Mouse (Mus musculus): ENCODE results near the gene Foxa1.

The Foxa1 gene

DNA sequence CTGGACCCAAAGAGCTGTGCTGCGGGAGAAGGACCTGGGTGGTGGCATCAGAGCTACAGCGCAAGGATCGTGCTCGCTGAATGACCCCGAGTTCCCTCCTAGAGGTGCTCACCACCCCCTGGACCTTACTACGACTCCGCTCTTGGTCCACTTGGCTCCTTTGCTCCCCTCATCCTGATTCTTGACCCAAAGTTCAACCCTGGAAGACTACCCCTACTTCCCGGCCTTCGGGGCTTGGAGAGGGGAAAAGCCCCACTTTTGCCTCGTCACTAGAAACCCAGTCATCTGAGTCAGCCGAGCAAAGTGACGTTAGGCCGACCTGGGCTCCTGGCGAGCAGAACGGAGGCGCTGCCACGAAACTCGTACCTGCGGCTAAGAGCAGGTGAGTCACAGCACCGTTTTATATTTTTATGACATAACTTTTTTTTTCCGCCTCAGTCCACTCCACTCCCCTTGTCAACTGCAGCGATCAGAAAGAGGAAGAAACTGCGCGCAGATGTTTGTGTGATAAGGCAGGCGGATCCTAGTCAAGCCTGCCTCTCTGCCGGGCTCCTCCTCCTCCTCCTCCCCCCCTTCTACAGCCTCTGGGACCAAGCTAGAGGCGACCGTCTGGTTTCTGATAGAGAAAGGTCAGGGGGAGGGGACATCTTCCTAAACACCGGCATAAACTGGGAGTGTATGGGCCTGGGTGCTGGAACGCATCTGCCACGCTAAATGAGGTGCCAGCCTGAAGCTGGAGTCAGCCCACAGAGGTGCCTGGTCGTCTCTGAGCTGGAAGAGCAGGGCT, at the start of gene Foxa1:
Foxa1 (minus strand) TSS at position 502 of the 787 bp plus-strand sequence.
- DNase-seq (ENCODE audit: extremely low read depth, low read depth) = peak; percentile 53

DNA sequence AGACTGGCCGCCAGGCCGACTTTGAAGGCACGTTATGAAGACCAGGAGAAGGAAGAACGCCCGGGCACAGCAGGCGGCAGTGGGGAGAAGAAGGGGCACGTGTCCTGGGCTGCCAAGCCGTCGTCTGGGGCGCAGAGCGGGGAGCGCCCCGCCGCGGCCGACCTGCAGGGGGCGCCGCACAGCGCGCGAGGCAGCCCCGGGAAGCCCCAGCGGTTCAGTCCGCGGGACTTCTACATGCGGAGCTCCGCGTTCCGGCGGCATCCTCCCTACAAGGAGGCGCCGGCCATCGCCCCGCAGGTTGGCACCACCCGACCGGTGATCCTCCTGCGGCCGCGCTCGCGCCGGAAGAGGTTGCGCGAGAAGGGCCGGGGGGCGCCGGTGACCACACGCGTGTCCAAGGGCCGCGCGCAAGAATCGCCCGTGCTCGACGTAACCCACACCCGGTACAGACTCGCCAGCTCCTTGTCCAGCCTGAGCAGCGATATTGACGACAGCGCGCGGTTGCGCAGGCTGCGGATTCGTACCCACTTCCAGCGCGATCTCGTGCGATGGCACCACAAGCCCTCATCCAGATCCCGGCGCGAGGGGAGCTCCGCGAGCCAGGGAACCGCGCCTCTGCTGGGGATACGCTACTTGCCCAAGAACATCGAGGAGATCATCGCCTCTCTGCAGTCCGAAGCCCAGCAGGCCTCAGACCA, 29.4 kb upstream of the Foxa1 start:
- no peak for DNase-seq (ENCODE audit: extremely low read depth, low read depth)

- no peak for DNase-seq (ENCODE audit: extremely low read depth, low read depth)
Observed at GRCm38 (mm10) chr12:57572415-57572814, 25.7 kb upstream of the Foxa1 start.

DNA sequence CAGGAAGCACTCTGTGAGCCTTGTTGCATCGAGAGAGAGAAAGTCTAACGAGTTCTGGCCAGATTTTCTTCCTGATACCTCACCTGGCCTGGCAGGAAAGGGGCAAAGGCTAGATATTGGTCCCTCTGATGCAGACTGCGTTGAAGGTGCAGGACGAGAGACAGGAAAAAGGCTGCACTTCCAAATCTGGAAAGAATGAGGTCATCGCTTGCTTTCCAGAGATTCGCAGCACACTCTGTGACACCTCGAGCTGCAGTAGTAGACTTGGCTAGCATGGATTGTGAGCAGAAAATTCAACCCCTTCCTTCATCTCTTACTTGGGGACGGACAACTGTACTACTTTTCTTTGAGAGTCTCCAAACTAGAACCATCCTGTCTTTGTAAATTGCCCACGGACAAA, 25.1 kb upstream of the Foxa1 start:
- DNase-seq (ENCODE audit: extremely low read depth, low read depth) = no peak

DNA sequence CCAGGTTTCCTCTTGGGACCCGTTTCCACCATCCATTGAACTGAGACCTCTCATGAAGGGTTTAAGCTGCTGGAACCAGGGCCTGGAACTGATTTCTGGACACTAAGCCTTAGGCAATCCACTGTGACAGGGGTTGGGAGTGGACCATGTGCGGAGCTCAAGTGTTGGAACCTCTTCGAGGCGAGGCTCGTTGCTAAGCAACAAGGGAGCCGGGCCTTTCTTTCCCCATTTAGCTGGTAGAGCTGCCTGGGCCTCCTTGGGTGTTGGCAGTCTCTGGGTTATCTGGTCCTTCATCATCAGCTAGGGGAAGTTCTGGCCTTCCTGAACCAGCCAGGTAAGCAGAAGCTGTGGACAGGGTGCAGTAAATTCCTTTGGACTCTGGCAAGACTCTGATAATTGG, 17.2 kb upstream of the Foxa1 start, which contains the start of gene Ttc6:
Ttc6 (plus strand) TSS at position 205 of the 400 bp plus-strand sequence.
- DNase-seq (ENCODE audit: extremely low read depth, low read depth) = no peak

DNA sequence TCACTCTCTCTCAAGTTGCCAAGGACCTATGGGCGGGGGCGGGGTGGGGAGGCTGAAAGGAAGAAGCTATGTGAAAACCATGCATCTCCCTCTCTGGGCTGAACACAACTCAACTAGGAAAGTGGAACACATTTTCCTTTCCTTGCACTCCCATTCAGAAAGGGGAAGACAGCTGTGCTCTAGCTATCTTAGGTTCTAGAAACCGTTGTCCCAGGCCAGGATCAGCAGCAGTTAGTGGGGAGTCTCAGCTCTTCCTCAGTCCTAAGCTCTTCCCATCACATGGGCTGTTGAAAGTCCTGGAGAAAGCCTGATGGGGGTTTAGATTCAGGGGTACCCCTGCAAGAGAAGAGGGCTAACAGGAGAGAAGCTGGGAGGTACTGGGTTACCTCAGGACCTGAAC, 7.4 kb upstream of the Foxa1 start:
- DNase-seq (ENCODE audit: extremely low read depth, low read depth) = no peak

DNA sequence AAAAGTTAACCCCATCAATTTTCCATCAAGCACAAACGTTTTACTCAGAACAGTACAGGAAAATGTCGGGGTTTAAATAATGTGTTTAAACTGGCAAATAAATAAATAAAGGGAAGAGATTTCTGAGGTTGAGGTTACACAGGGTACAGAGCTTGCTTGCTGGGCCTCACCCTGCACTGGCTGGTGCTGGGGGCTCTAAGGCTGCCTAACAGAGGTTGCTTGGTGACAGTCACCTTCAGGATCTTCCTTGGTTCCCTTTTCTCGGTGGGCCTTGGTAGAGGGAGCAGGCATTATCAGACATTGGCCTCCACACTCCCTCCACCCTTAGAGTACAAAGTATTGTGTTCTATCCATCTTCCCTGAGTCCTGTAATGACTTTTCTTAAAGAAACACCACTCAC, 5.6 kb upstream of the Foxa1 start:
- no peak for DNase-seq (ENCODE audit: extremely low read depth, low read depth)

- DNase-seq (ENCODE audit: extremely low read depth, low read depth) = no peak
Observed at GRCm38 (mm10) chr12:57550881-57551280, 4.2 kb upstream of the Foxa1 start.

GRCm38 (mm10) chr12:57550181-57550808, 3.6 kb upstream of the Foxa1 start:
- no peak for DNase-seq (ENCODE audit: extremely low read depth, low read depth)

GRCm38 (mm10) chr12:57549667-57550160, 3.0 kb upstream of the Foxa1 start:
- no peak for DNase-seq (ENCODE audit: extremely low read depth, low read depth)

DNA sequence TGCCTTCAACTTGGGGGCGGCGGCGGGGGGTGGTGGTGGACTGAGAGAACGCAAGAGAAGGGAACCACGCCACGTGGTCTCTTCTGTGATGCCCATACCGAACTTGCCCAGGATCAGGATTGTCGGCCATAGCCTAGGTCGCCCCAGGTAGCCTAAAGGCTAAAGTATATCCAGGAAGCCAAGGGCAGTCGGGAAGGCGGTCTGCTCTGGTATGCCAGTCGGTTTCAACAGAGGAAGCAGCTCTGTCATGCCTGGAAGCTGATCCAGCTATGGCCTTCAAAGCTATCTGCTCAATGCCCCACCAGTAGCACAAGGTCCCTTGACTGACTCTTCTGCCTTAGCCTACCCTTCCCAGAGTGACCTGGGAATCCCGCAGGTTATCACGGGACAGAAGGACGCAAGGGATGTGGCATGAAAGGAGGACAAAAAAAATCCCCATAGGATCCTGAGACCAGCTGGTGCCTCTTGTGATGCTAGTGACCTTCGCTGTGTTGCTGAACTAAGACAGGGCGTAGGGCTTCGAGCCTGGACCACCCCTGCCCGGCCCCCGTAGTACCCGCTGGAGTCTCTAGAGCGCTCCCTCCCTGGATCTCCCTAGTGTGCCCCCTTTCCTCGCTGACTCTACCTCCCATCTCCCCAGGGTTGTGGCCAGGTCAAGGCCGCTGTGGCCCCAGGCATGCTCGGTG, 2.4 kb upstream of the Foxa1 start:
- DNase-seq (ENCODE audit: extremely low read depth, low read depth) = no peak

GRCm38 (mm10) chr12:57548352-57548980, 1.8 kb upstream of the Foxa1 start:
- DNase-seq (ENCODE audit: extremely low read depth, low read depth) = no peak

GRCm38 (mm10) chr12:57547890-57548289, 1.2 kb upstream of the Foxa1 start:
- DNase-seq (ENCODE audit: extremely low read depth, low read depth) = no peak

- DNase-seq (ENCODE audit: extremely low read depth, low read depth) = no peak
Observed at GRCm38 (mm10) chr12:57545371-57546241, 1.1 kb downstream of the Foxa1 start.

- no peak for DNase-seq (ENCODE audit: extremely low read depth, low read depth)
Observed at GRCm38 (mm10) chr12:57544641-57545370, 1.9 kb downstream of the Foxa1 start.

GRCm38 (mm10) chr12:57543627-57543991, 3.1 kb downstream of the Foxa1 start:
- DNase-seq (ENCODE audit: extremely low read depth, low read depth) = no peak

DNA sequence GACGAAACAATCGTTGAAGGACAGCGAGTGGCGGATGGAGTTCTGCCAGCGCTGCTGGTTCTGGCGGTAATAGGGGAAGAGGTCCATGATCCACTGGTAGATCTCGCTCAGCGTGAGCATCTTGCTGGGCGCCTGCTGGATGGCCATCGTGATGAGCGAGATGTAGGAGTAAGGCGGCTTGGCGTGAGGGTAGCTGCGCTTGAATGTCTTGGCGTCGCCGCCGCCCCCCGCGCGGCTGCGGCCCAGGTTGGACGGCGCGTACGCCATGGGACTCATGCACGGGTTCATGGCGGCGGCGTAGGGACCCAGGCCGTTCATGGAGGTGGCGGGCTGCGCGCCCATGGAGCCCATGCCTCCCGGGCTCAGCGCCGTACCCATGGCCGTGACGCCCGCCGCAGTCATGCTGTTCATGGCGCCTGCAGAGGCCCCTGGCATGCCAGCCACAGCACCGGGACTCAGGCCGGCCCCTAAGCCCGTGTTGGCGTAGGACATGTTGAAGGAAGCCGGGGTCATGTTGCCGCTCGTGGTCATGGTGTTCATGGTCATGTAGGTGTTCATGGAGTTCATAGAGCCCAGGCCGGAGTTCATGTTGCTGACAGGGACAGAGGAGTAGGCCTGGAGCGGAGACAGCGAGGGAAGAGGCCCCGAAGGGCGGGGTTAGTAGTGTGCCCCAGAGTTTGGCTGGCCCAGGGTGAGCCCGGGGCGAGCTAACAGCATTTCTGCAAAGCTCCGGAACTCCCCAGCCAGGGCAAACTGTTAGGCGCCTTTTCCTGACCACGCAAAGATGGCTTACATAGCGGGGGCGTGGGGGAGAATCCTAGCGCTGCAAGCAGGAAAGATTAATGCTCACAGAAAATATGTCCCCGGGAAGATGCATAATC, 3.7 kb downstream of the Foxa1 start:
- DNase-seq (ENCODE audit: extremely low read depth, low read depth) = no peak

- no peak for DNase-seq (ENCODE audit: extremely low read depth, low read depth)
Observed at GRCm38 (mm10) chr12:57541931-57542745, 4.6 kb downstream of the Foxa1 start.
